Mouse (Mus musculus) CH12.LX (cell line): ENCODE results near the gene Atp1a3. TPM values are rescaled to one million over a fixed set of nuclear protein-coding genes. Genes with fewer than 3 reads are reported as not detected.

Experiments used
- polyA plus RNA-seq: library from polyadenylated mRNA; unstranded; fragments of >175 nt; gene quantifications from 2 replicates; pipeline ENCODE4 v1.2.1, GENCODE M21; 2012; ENCODE audit warnings: low read depth; ENCODE audit not compliant: insufficient read length
- total RNA-seq, 2 experiments: library from RNA; depleted of rRNA; stranded (reverse); fragments of 300-350 nt in 1 of 2; fragments of >200 nt in 1 of 2; gene quantifications; 2 replicates each; pipeline ENCODE4 v1.2.3; 2012 to 2014

Atp1a3 gene
- total and polyA plus RNA-seq, 3 experiments, result 0.17 to 0.24 TPM; not detected in 1

Other genes with a start within 250 kb of the Atp1a3 start
- not detected in 2 replicates for gene Cd177, start 245.6 kb downstream of the Atp1a3 start, total RNA-seq (2012; rRNA removed)
- gene Cd177, start 245.6 kb downstream of the Atp1a3 start, total RNA-seq (2014; rRNA removed), result not detected in 2 replicates
- gene Cd177, start 245.6 kb downstream of the Atp1a3 start, polyA plus RNA-seq, result not detected in 2 replicates
- gene Ceacam10, start 228.8 kb downstream of the Atp1a3 start, total RNA-seq (2012; rRNA removed), result 0.17 TPM in 1 of 2 replicates, not detected in the other
- not detected in 2 replicates for gene Ceacam10, start 228.8 kb downstream of the Atp1a3 start, total RNA-seq (2014; rRNA removed)
- gene Ceacam10, start 228.8 kb downstream of the Atp1a3 start, polyA plus RNA-seq, result not detected in 2 replicates
- 1.3 and 1.4 TPM in 2 replicates for gene Gm9844, start 143.7 kb downstream of the Atp1a3 start, total RNA-seq (2012; rRNA removed)
- 19.9 and 25.1 TPM in 2 replicates for gene Gm9844, start 143.7 kb downstream of the Atp1a3 start, total RNA-seq (2014; rRNA removed)
- gene Gm9844, start 143.7 kb downstream of the Atp1a3 start, polyA plus RNA-seq, result 4.7 and 10.2 TPM in 2 replicates
- not detected in 2 replicates for gene Lypd4, start 136.0 kb downstream of the Atp1a3 start, total RNA-seq (2012; rRNA removed)
- gene Lypd4, start 136.0 kb downstream of the Atp1a3 start, total RNA-seq (2014; rRNA removed), result not detected in 2 replicates
- gene Lypd4, start 136.0 kb downstream of the Atp1a3 start, polyA plus RNA-seq, result not detected in 2 replicates
- gene Dmrtc2, start 135.9 kb downstream of the Atp1a3 start, total RNA-seq (2012; rRNA removed), result not detected in 2 replicates
- gene Dmrtc2, start 135.9 kb downstream of the Atp1a3 start, total RNA-seq (2014; rRNA removed), result not detected in 2 replicates
- not detected in 2 replicates for gene Dmrtc2, start 135.9 kb downstream of the Atp1a3 start, polyA plus RNA-seq
- gene Rps19, start 121.6 kb downstream of the Atp1a3 start, total RNA-seq (2012; rRNA removed), result 4,140 and 4,169 TPM in 2 replicates
- 2,094 and 2,149 TPM in 2 replicates for gene Rps19, start 121.6 kb downstream of the Atp1a3 start, total RNA-seq (2014; rRNA removed)
- 1,720 and 1,739 TPM in 2 replicates for gene Rps19, start 121.6 kb downstream of the Atp1a3 start, polyA plus RNA-seq
- 71.3 and 75.2 TPM in 2 replicates for gene Cd79a, start 108.6 kb downstream of the Atp1a3 start, total RNA-seq (2012; rRNA removed)
- gene Cd79a, start 108.6 kb downstream of the Atp1a3 start, total RNA-seq (2014; rRNA removed), result 46.6 and 51.8 TPM in 2 replicates
- gene Cd79a, start 108.6 kb downstream of the Atp1a3 start, polyA plus RNA-seq, result 313 and 422 TPM in 2 replicates
- gene Arhgef1, start 103.0 kb downstream of the Atp1a3 start, total RNA-seq (2012; rRNA removed), result 37.8 and 40.2 TPM in 2 replicates
- gene Arhgef1, start 103.0 kb downstream of the Atp1a3 start, total RNA-seq (2014; rRNA removed), result 14.6 and 17.8 TPM in 2 replicates
- 128 and 134 TPM in 2 replicates for gene Arhgef1, start 103.0 kb downstream of the Atp1a3 start, polyA plus RNA-seq
- not detected in 2 replicates for gene Gm4881, start 61.5 kb downstream of the Atp1a3 start, total RNA-seq (2012; rRNA removed)
- not detected in 2 replicates for gene Gm4881, start 61.5 kb downstream of the Atp1a3 start, total RNA-seq (2014; rRNA removed)
- gene Gm4881, start 61.5 kb downstream of the Atp1a3 start, polyA plus RNA-seq, result not detected in 2 replicates
- gene Rabac1, start 33.2 kb downstream of the Atp1a3 start, total RNA-seq (2012; rRNA removed), result 89.0 and 135 TPM in 2 replicates
- 64.4 and 70.5 TPM in 2 replicates for gene Rabac1, start 33.2 kb downstream of the Atp1a3 start, total RNA-seq (2014; rRNA removed)
- 37.3 and 44.6 TPM in 2 replicates for gene Rabac1, start 33.2 kb downstream of the Atp1a3 start, polyA plus RNA-seq
- gene Grik5, start 66.4 kb upstream of the Atp1a3 start, total RNA-seq (2012; rRNA removed), result 0.88 and 2.1 TPM in 2 replicates
- gene Grik5, start 66.4 kb upstream of the Atp1a3 start, total RNA-seq (2014; rRNA removed), result 0.80 and 1.0 TPM in 2 replicates
- gene Grik5, start 66.4 kb upstream of the Atp1a3 start, polyA plus RNA-seq, result 1.5 and 2.0 TPM in 2 replicates
- 11.2 and 11.8 TPM in 2 replicates for gene Zfp574, start 66.6 kb upstream of the Atp1a3 start, total RNA-seq (2012; rRNA removed)
- 2.8 and 3.4 TPM in 2 replicates for gene Zfp574, start 66.6 kb upstream of the Atp1a3 start, total RNA-seq (2014; rRNA removed)
- gene Zfp574, start 66.6 kb upstream of the Atp1a3 start, polyA plus RNA-seq, result 11.9 and 13.3 TPM in 2 replicates
- 28.2 and 46.1 TPM in 2 replicates for gene Pou2f2, start 173.8 kb upstream of the Atp1a3 start, total RNA-seq (2012; rRNA removed)
- 7.3 and 8.9 TPM in 2 replicates for gene Pou2f2, start 173.8 kb upstream of the Atp1a3 start, total RNA-seq (2014; rRNA removed)
- gene Pou2f2, start 173.8 kb upstream of the Atp1a3 start, polyA plus RNA-seq, result 72.1 and 102 TPM in 2 replicates
- gene Dedd2, start 214.7 kb upstream of the Atp1a3 start, total RNA-seq (2012; rRNA removed), result 11.7 and 12.1 TPM in 2 replicates
- gene Dedd2, start 214.7 kb upstream of the Atp1a3 start, total RNA-seq (2014; rRNA removed), result 10.7 and 13.9 TPM in 2 replicates
- 10.2 and 10.6 TPM in 2 replicates for gene Dedd2, start 214.7 kb upstream of the Atp1a3 start, polyA plus RNA-seq
- gene Zfp526, start 215.5 kb upstream of the Atp1a3 start, total RNA-seq (2012; rRNA removed), result 6.5 and 7.4 TPM in 2 replicates
- 2.0 and 2.2 TPM in 2 replicates for gene Zfp526, start 215.5 kb upstream of the Atp1a3 start, total RNA-seq (2014; rRNA removed)
- gene Zfp526, start 215.5 kb upstream of the Atp1a3 start, polyA plus RNA-seq, result 6.5 and 7.0 TPM in 2 replicates
- 47.5 and 55.1 TPM in 2 replicates for gene Gsk3a, start 231.9 kb upstream of the Atp1a3 start, total RNA-seq (2012; rRNA removed)
- 44.1 and 45.8 TPM in 2 replicates for gene Gsk3a, start 231.9 kb upstream of the Atp1a3 start, total RNA-seq (2014; rRNA removed)
- 72.2 and 76.1 TPM in 2 replicates for gene Gsk3a, start 231.9 kb upstream of the Atp1a3 start, polyA plus RNA-seq
- 13.0 and 13.2 TPM in 2 replicates for gene Erf, start 244.8 kb upstream of the Atp1a3 start, total RNA-seq (2012; rRNA removed)
- 6.1 and 7.1 TPM in 2 replicates for gene Erf, start 244.8 kb upstream of the Atp1a3 start, total RNA-seq (2014; rRNA removed)
- gene Erf, start 244.8 kb upstream of the Atp1a3 start, polyA plus RNA-seq, result 15.2 and 15.4 TPM in 2 replicates